Mouse (Mus musculus) myocyte (in vitro differentiated cells): Measurements from ENCODE around the gene Kalrn.

ENCODE experiments used
- E2F4 ChIP-seq: IDR thresholded peaks from one replicate; pipeline ENCODE4 v1.6.1; 2011; ENCODE audit warnings: mild to moderate bottlenecking, control low read depth, moderate library complexity; ENCODE audit not compliant: insufficient read depth
- MAX ChIP-seq: IDR thresholded peaks from one replicate; pipeline ENCODE4 v1.6.1; 2011; ENCODE audit warnings: low read depth, mild to moderate bottlenecking, control low read depth
- POLR2A ChIP-seq: IDR thresholded peaks from one replicate; pipeline ENCODE4 v1.6.1; 2011; ENCODE audit warnings: low read depth, mild to moderate bottlenecking, control low read depth, moderate library complexity; ENCODE audit not compliant: insufficient read length
- REST ChIP-seq: IDR thresholded peaks from one replicate; pipeline ENCODE4 v1.6.1; 2011; ENCODE audit warnings: mild to moderate bottlenecking, control low read depth, moderate library complexity; ENCODE audit not compliant: insufficient read depth, insufficient read length
- TCF12 ChIP-seq: IDR thresholded peaks from one replicate; pipeline ENCODE4 v1.6.1; 2011; ENCODE audit warnings: mild to moderate bottlenecking, control low read depth; ENCODE audit not compliant: poor library complexity, insufficient read depth, severe bottlenecking

DNA sequence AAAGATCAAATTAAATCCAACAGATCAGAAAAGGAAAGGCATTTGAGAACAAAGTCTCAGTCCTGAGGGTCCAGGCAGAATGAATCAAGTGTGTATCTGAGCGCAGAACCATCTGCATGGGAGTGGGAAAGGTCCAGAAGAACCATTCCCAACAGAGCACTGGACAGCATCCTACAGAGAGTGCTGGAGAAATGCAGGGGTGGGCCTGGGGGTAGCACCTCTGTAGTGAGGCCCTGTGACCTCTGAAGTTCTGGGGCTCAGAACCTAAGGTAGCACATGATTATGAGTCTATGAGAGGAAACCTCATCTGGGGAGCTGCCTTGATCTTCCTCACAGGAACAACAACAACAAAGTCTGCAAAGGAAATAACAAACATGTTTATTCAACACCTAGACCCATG lies 20.6 kb downstream of the Kalrn start:
- TF ChIP-seq E2F4 (no peak), MAX (no peak), REST (no peak), POLR2A (no peak), TCF12 (no peak)
